Comparison of ENCODE assay signal across 7 mouse cellular contexts in the genomic region with DNA sequence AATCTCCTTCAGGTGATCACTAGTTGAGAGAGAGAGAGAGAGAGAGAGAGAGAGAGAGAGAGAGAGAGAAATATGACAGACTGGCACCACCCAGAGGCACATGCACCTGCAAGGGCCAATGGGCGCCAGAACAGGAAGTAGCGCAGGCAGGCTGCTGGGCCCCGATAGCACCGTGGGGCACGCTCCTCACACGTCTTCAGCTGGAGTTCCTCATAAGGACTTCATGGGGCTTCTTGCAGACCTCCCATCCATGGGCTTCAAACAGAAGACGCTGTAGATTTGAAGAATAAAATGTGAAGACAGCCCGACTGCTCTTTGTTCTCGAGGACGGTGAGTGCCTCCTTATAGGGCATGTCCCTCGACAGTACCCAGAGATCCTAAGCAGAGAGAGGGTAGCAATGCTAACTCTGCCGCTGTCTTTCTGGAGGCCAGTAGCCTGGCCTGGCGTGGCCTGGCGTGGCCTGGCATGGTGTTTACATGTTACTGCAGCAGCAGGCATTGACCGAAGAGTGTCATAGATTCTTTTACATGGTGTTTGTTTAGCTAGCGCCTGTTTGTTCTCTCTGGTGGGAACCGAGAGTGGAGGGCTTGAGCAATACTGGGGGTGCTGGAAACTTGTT. TPM values are rescaled to one million over a fixed set of nuclear protein-coding genes. Genes with fewer than 3 reads are reported as not detected.
DNase-seq lines count a peak whose midpoint lies in the region; ATAC-seq and TF ChIP-seq lines count a peak whose summit lies in the region.

No protein-coding gene starts in this region.

- TF ChIP-seq CTCF in G1E (IDR thresholded peaks at IDR 0.05; ENCODE audit: low read depth, low read length), result no peak

- peak overlapping the region; percentile 95 for H3K27ac ChIP-seq in liver, embryonic 16.5 days (ENCODE audit: low read length)

- peak; percentile 75 for DNase-seq in G1E (ENCODE audit: low spot score)
- DNase-seq in spleen, postnatal 14 days (ENCODE audit: low spot score in 2 of 2), result peak; percentile 70 to 76
- no peak for DNase-seq in right cerebral cortex, adult 18-20 months
- no peak for DNase-seq in layer of hippocampus, adult 9-10 months (ENCODE audit: low spot score)
- DNase-seq in left cerebral cortex, adult 8-10 months (ENCODE audit: low spot score in 2 of 2), result no peak

- H3K4me2 ChIP-seq in liver, embryonic 16.5 days (ENCODE audit: low read depth, low read length), result peak overlapping the region; percentile 81

- peaks cover 43% of the 10 kb centered on the region for H3K36me3 ChIP-seq in G1E (replicated peaks)
- no peaks in the 10 kb centered on the region for H3K36me3 ChIP-seq in liver, embryonic 16.5 days (ENCODE audit: control insufficient read depth, insufficient read depth)

- H3K4me1 ChIP-seq in G1E (ENCODE audit: insufficient read depth, low read depth, low read length), result peaks cover 59% of the 10 kb centered on the region
- H3K4me1 ChIP-seq in liver, embryonic 16.5 days (ENCODE audit: control insufficient read depth, low read depth, low read length), result peaks cover 68% of the 10 kb centered on the region

- H3K27me3 ChIP-seq in G1E (ENCODE audit: insufficient read depth, low read length), result no peaks in the 10 kb centered on the region
- H3K27me3 ChIP-seq in liver, embryonic 16.5 days (ENCODE audit: control insufficient read depth, insufficient read depth, low read depth, low read length), result no peaks in the 10 kb centered on the region

- ATAC-seq in G1E (ENCODE audit: extremely low read depth, insufficient number of reproducible peaks, low FRiP score, poor library complexity, severe bottlenecking), result peak; percentile 62
- peak; percentile 86 for ATAC-seq in erythroblast, adult 5-6 weeks (replicated peaks; ENCODE audit: low FRiP score, poor library complexity, severe bottlenecking)
- peak; percentile 82 for ATAC-seq in liver, embryonic 16.5 days (ENCODE audit: low read depth)

- peak overlapping the region; percentile 73 for H3K4me3 ChIP-seq in G1E (ENCODE audit: low read depth, low read length)
- H3K4me3 ChIP-seq in liver, embryonic 16.5 days (ENCODE audit: low read depth, low read length), result peak overlapping the region; percentile 65

- 8% methylated on average over 17 of the region's 17 CpGs for WGBS in liver, embryonic 16.5 days (ENCODE audit: insufficient replicate concordance)

- peak overlapping the region; percentile 67 for H3K9ac ChIP-seq in liver, embryonic 16.5 days (ENCODE audit: low read depth, low read length)

- no peaks in the 10 kb centered on the region for H3K9me3 ChIP-seq in G1E (replicated peaks)
- H3K9me3 ChIP-seq in liver, embryonic 16.5 days (replicated peaks; ENCODE audit: control insufficient read depth, low read length), result no peaks in the 10 kb centered on the region

RNA-seq across cellular contexts. Expression of a gene that starts 13.6 kb away (rescaled TPM):
- total RNA-seq in G1E (2014; fragmentation: Nextera tagmentation) (213 and 225 TPM in 2 replicates), G1E (2017) (126 and 139 TPM in 2 replicates)
- polyA plus RNA-seq in G1E (2012), result 57.5 and 58.4 TPM in 2 replicates
- total RNA-seq in erythroblast, adult 5-6 weeks (2015; ENCODE audit: low replicate concordance), result 28.4 and 30.1 TPM in 2 replicates
- 32.5 and 43.4 TPM in 2 replicates for total RNA-seq in erythroblast, adult 5-6 weeks (2017; ENCODE audit: low replicate concordance)
- polyA plus RNA-seq in liver, embryonic 16.5 days (2015; fragmentation: Nextera tagmentation; extraction: Ambion mirVana), result 39.9 and 41.8 TPM in 2 replicates
- total RNA-seq in left cerebral cortex, adult 8-10 months (2022), result 10 to 100 TPM; 49.5 to 55.4 (median 52.4) TPM

RNA-seq across cellular contexts. Expression of a gene that starts 17.6 kb away (rescaled TPM):
- 27.3 and 36.3 TPM in 2 replicates for total RNA-seq in G1E (2014; fragmentation: Nextera tagmentation)
- 83.3 and 92.8 TPM in 2 replicates for total RNA-seq in G1E (2017)
- polyA plus RNA-seq in G1E (2012), result 56.2 and 61.0 TPM in 2 replicates
- 20.7 and 25.0 TPM in 2 replicates for total RNA-seq in erythroblast, adult 5-6 weeks (2015; ENCODE audit: low replicate concordance)
- 73.7 and 98.8 TPM in 2 replicates for total RNA-seq in erythroblast, adult 5-6 weeks (2017; ENCODE audit: low replicate concordance)
- 24.1 and 26.6 TPM in 2 replicates for polyA plus RNA-seq in liver, embryonic 16.5 days (2015; fragmentation: Nextera tagmentation; extraction: Ambion mirVana)
- total RNA-seq in left cerebral cortex, adult 8-10 months (2022), result 100 to 1,000 TPM; 114 to 150 (median 121) TPM

Comparison
In these comparisons a context has a peak if more than half of its experiments do, and no peak if none do; other contexts are left out.
1. DNase-seq: peak in G1E (single experiment) and spleen, postnatal 14 days (2 of 2); none in right cerebral cortex, adult 18-20 months (single experiment), layer of hippocampus, adult 9-10 months (single experiment) and left cerebral cortex, adult 8-10 months (0 of 2).
2. Peak in every context shown above with its lines, with median percentiles within 50 percentile points of each other: ATAC-seq.